Mouse (Mus musculus): ENCODE measurements around the gene Ankrd13a.

- TF ChIP-seq USF1 (IDR thresholded peaks at IDR 0.05; ENCODE audit: low read depth) (no peak), POLR2A (IDR thresholded peaks at IDR 0.05; ENCODE audit: insufficient read length, low read depth) (no peak), MAX (IDR thresholded peaks at IDR 0.05; ENCODE audit: low read depth) (no peak), MYOD1 (IDR thresholded peaks at IDR 0.05; ENCODE audit: control insufficient read depth in 1 of 3, insufficient read length in 2 of 3, low read depth in 2 of 3) (peak; percentile 67 to 99 (median 97)), MYOG (IDR thresholded peaks at IDR 0.05; ENCODE audit: control insufficient read depth in 1 of 3, insufficient read depth in 1 of 3, insufficient read length in 2 of 3, low read depth in 2 of 3) (peak; percentile 96 to 99 (median 98)), POLR2AphosphoS2 (IDR thresholded peaks at IDR 0.05; ENCODE audit: insufficient read length, low read depth) (no peak), CEBPB (IDR thresholded peaks at IDR 0.05; ENCODE audit: insufficient read depth, poor library complexity, severe bottlenecking) (no peak), E2F4 (IDR thresholded peaks at IDR 0.05; ENCODE audit: insufficient read depth) (no peak)
Observed at GRCm38 (mm10) chr5:114796299-114797012, 22.0 kb downstream of the Ankrd13a start.

All from myocyte (in vitro differentiated cells).